Mouse (Mus musculus): ENCODE measurements around the gene Ces3b. TPM values are rescaled to one million over a fixed set of nuclear protein-coding genes. Genes with fewer than 3 reads are reported as not detected.
"Not testable (repeated sequence)": the region's sequence is repeated elsewhere in the genome, so short reads cannot be mapped to it uniquely, and the experiment has no call there.

Ces3b gene
- polyA plus RNA-seq (2016; fragmentation: Nextera tagmentation; extraction: Ambion mirVana), result not detected in 2 replicates

DNA sequence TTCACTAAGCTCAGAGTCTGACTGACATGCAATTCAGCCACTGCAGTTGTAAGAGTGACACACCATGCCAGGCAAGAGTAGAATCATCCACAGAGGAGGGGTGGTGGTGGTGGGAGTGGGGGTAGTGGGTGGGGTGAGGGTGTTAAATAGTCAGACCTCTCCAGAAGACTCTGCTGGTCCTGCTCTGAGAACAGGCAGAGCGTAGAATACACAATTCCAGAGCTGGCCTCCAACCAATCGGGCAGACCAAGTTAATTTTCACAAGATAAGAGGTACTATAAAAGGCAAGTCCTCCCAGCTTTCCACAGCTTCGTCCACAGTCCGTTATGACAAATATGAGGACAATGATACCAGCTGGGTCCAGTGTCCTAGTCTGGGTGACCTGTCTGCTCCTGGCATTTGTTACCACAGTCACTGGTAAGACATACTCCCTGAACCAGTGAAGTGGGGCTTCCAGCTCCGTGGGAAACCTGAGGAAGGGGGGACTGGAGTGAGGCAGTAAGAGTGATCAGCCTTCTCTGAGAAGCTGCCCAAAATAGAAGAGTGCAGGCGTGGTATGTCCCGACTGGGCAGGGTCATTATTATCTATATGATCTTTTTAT is at the start of gene Ces3b:
TSS of gene Ces3b (plus strand) at position 305 of the 602 bp plus-strand sequence.
- WGBS, result 84% methylated on average over 7 of the region's 7 CpGs
- DNase-seq (ENCODE audit: low spot score), result no peak

DNA sequence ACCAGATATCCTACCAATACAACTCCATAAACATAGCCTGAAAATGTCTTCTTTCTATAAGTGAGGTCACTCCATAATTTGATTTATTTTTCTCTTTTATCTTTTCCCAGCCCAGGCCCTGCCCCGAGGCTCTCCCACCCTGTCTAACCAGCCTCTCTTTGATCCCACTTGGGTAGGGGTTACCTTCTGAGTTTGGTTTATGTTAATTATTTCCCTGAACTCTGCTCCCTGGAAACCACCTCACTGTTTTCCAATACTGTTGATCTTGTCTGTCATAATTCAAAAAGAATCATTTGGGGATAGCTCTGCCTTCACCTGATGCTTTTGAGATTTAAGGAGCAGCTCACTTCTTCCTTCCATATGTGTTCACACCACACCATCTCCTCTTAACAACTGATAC is 40.0 kb upstream of the Ces3b start:
- Histone ChIP-seq H3K9me3 (replicated peaks) (no peaks in the 10 kb centered on the region), H3K36me3 (no peaks in the 10 kb centered on the region), H3K4me3 (no peak overlapping the region), H3K4me1 (no peaks in the 10 kb centered on the region), H3K27me3 (ENCODE audit: low read depth, poor library complexity, severe bottlenecking) (no peaks in the 10 kb centered on the region), H3K27ac (no peak overlapping the region)
- no peak for DNase-seq (ENCODE audit: low spot score)
- 47% methylated on average over 1 of the region's 1 CpGs for WGBS

More for the DNA sequence above, at the start of gene Ces3b:
- H3K27me3 ChIP-seq (ENCODE audit: low read depth, poor library complexity, severe bottlenecking), result no peaks in the 10 kb centered on the region
- no peak within 1 kb of the TSS for H3K27ac ChIP-seq
- H3K4me3 ChIP-seq, result no peak within 1 kb of the TSS
- H3K4me1 ChIP-seq, result no peaks in the 10 kb centered on the region
- H3K9me3 ChIP-seq (replicated peaks), result no peaks in the 10 kb centered on the region
- no peaks in the 10 kb centered on the region for H3K36me3 ChIP-seq

- H3K27me3 ChIP-seq (ENCODE audit: low read depth, poor library complexity, severe bottlenecking), result no peaks in the 10 kb centered on the region
- no peak overlapping the region for H3K27ac ChIP-seq
- no peaks in the 10 kb centered on the region for H3K36me3 ChIP-seq
- 90% methylated on average over 3 of the region's 3 CpGs for WGBS
- no peaks in the 10 kb centered on the region for H3K4me1 ChIP-seq
- no peak for DNase-seq (ENCODE audit: low spot score)
- H3K4me3 ChIP-seq, result no peak overlapping the region
- no peaks in the 10 kb centered on the region for H3K9me3 ChIP-seq (replicated peaks)
Observed at GRCm38 (mm10) chr8:105045824-105046401, 37.6 kb upstream of the Ces3b start.

GRCm38 (mm10) chr8:105048371-105048854 is 35.1 kb upstream of the Ces3b start, which contains the start of gene Ces3a:
TSS of gene Ces3a (plus strand) at chr8:105048601.
- Histone ChIP-seq H3K9me3 (replicated peaks) (no peaks in the 10 kb centered on the region), H3K4me3 (no peak within 1 kb of the TSS), H3K27me3 (ENCODE audit: low read depth, poor library complexity, severe bottlenecking) (no peaks in the 10 kb centered on the region), H3K36me3 (no peaks in the 10 kb centered on the region), H3K27ac (no peak within 1 kb of the TSS), H3K4me1 (no peaks in the 10 kb centered on the region)
- 76% methylated on average over 3 of the region's 3 CpGs for WGBS
- no peak for DNase-seq (ENCODE audit: low spot score)

- Histone ChIP-seq H3K27me3 (ENCODE audit: low read depth, poor library complexity, severe bottlenecking) (no peaks in the 10 kb centered on the region), H3K4me1 (no peaks in the 10 kb centered on the region), H3K4me3 (no peak overlapping the region), H3K36me3 (no peaks in the 10 kb centered on the region), H3K9me3 (replicated peaks) (no peaks in the 10 kb centered on the region), H3K27ac (no peak overlapping the region)
- 91% methylated on average over 4 of the region's 4 CpGs for WGBS
- no peak for DNase-seq (ENCODE audit: low spot score)
Observed at GRCm38 (mm10) chr8:105056211-105056610, 27.3 kb upstream of the Ces3b start.

- Histone ChIP-seq H3K4me1 (no peaks in the 10 kb centered on the region), H3K27ac (no peak overlapping the region)
Observed at GRCm38 (mm10) chr8:105060056-105060455, 23.5 kb upstream of the Ces3b start.

DNA sequence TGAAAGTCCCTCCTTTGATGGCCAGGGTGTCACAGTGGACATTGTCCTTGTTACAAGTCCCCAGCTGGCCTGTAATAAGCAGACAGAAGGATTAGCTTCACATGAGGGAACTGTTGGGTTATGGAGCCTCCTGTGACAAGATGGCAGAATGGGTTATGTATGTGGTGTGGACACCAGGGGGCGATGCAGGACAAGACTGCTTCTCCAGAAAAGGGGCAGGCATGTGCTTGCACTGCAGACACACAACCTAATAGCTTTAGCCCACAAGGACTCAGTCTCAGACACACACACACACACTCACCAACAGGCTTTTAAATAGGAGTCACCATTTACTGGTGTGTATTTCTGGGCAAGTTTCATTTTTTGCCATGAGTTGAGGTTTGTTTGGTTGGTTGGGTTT is 16.8 kb upstream of the Ces3b start:
- no peaks in the 10 kb centered on the region for H3K36me3 ChIP-seq
- no peak overlapping the region for H3K27ac ChIP-seq
- no peak overlapping the region for H3K4me3 ChIP-seq
- DNase-seq (ENCODE audit: low spot score), result peak; percentile 70
- WGBS, result 6% methylated on average over 1 of the region's 1 CpGs
- no peaks in the 10 kb centered on the region for H3K27me3 ChIP-seq (ENCODE audit: low read depth, poor library complexity, severe bottlenecking)
- H3K4me1 ChIP-seq, result no peaks in the 10 kb centered on the region
- no peaks in the 10 kb centered on the region for H3K9me3 ChIP-seq (replicated peaks)

More at GRCm38 (mm10) chr8:105060056-105060455, 23.5 kb upstream of the Ces3b start:
- no peak overlapping the region for H3K4me3 ChIP-seq
- H3K27me3 ChIP-seq (ENCODE audit: low read depth, poor library complexity, severe bottlenecking), result no peaks in the 10 kb centered on the region
- H3K9me3 ChIP-seq (replicated peaks), result no peaks in the 10 kb centered on the region
- H3K36me3 ChIP-seq, result no peaks in the 10 kb centered on the region
- DNase-seq (ENCODE audit: low spot score), result no peak

DNA sequence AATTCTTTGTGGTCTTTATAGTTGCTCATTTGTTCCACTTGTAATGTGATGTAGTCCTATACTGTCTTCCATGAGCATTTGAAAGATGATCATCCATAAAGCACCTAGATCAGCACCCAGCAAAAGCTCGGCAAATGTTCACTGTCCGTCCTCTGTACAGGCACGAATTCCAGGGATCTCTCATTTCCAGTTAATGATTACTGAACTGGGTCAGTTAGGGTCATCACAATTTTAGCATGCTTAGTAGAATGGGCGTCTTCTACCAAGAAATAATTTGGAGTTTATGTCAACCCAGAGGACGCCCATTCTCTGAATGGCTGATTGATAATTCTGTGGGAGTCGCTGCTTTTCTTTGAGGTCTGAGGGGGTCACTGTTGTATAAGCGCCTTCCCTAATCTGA is 15.6 kb upstream of the Ces3b start:
- not testable (repeated sequence) for H3K27me3 ChIP-seq (ENCODE audit: low read depth, poor library complexity, severe bottlenecking); H3K4me1 ChIP-seq; H3K27ac ChIP-seq; H3K36me3 ChIP-seq; H3K4me3 ChIP-seq; DNase-seq (ENCODE audit: low spot score); H3K9me3 ChIP-seq (replicated peaks)
- WGBS, result 78% methylated on average over 7 of the region's 7 CpGs

DNA sequence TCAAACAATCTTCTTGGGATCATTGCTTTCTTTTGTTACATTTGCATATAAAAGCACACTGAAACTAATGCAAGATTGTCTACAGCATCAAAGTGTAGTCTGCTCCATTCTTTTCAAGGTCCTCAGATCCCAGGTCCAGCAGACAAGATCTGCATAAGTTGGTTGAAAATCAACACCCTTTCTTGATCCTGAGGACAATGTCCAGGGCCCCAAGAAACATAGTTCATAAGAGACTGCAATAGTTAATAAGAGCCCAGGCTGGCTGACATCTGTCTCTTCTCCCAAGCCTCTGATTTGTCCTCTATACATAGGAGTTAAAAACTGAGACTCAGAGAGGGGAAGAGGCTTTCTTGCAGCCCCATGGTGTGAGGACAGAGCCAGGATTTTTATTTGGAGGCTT is 14.6 kb upstream of the Ces3b start:
- Histone ChIP-seq H3K36me3 (no peaks in the 10 kb centered on the region), H3K4me3 (no peak overlapping the region), H3K27ac (no peak overlapping the region), H3K9me3 (replicated peaks) (no peaks in the 10 kb centered on the region), H3K27me3 (ENCODE audit: low read depth, poor library complexity, severe bottlenecking) (no peaks in the 10 kb centered on the region), H3K4me1 (no peaks in the 10 kb centered on the region)
- no peak for DNase-seq (ENCODE audit: low spot score)

DNA sequence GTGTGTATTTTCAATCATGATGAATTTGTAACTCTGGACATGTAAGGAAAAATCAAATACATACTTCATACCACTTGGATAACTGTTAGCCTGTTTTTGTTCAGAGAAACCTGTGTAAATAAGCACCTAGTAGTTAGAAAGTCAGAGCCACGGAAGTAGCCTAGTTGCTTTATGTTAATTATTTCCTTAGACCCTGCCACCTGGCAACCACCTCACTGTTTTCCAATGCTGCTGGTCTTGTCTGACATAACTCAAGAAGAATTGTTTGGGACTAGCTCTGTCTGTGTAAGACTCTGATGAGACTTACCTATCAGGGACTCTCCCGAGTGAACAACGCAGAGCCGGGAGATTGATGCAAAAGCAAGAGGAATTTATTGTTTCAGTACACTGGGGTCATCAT is 7.0 kb upstream of the Ces3b start:
- Histone ChIP-seq H3K4me3 (no peak overlapping the region), H3K27ac (no peak overlapping the region), H3K4me1 (no peaks in the 10 kb centered on the region), H3K9me3 (replicated peaks) (no peaks in the 10 kb centered on the region), H3K27me3 (ENCODE audit: low read depth, poor library complexity, severe bottlenecking) (no peaks in the 10 kb centered on the region), H3K36me3 (no peaks in the 10 kb centered on the region)
- no peak for DNase-seq (ENCODE audit: low spot score)
- 96% methylated on average over 4 of the region's 4 CpGs for WGBS

GRCm38 (mm10) chr8:105077071-105077470 is 6.5 kb upstream of the Ces3b start:
- 81% methylated on average over 6 of the region's 6 CpGs for WGBS
- Histone ChIP-seq H3K4me3 (no peak overlapping the region), H3K36me3 (no peaks in the 10 kb centered on the region), H3K9me3 (replicated peaks) (no peaks in the 10 kb centered on the region), H3K27ac (no peak overlapping the region), H3K27me3 (ENCODE audit: low read depth, poor library complexity, severe bottlenecking) (no peaks in the 10 kb centered on the region), H3K4me1 (no peaks in the 10 kb centered on the region)
- DNase-seq (ENCODE audit: low spot score), result no peak

DNA sequence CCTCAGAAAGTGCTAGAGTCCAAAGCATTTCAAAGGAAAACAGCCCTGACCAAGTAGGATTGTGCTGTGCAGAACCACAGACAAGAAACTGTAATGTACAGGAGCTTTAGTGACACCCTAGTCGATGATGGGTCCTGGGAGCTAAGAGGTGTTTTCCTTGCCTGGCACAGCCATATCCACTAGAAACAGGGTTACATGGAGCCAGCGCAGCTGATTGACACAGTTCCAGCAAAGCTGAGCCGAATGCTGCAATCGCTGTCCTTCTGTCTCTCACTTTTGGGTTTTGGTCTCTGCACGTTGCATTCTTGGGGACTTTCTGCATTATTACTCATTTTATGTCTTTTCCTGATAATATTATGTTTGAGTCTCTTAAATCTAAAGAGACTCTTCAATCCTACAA is 5.0 kb upstream of the Ces3b start:
- H3K36me3 ChIP-seq, result no peaks in the 10 kb centered on the region
- WGBS, result 89% methylated on average over 5 of the region's 5 CpGs
- no peaks in the 10 kb centered on the region for H3K27me3 ChIP-seq (ENCODE audit: low read depth, poor library complexity, severe bottlenecking)
- no peak overlapping the region for H3K4me3 ChIP-seq
- no peaks in the 10 kb centered on the region for H3K4me1 ChIP-seq
- no peak for DNase-seq (ENCODE audit: low spot score)
- no peak overlapping the region for H3K27ac ChIP-seq
- H3K9me3 ChIP-seq (replicated peaks), result no peaks in the 10 kb centered on the region

DNA sequence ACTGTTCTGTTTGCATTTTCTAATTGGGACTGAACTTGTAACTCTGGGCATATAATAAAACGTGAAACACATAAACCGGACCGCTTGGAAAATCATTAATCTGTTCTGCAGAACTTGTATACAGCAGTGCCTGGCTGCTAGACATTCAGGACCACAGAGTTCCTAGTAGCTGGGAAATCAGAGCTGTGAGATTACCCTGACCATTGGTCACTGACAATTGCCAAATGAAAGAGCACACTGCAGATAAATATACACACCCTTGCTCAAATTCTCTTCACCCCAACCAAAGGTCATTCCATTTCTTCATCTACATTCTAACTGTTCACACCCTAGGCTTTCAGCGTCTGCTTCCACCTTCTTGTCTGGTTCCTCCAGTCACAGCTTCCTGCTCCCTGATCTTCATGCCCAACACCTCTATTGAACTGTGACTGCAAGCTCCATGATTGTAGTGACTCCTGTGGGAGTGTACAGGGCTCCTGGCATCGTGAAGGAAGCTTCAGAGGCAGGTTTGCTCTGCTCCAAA is 2.7 kb upstream of the Ces3b start:
- 81% methylated on average over 5 of the region's 5 CpGs for WGBS
- H3K27ac ChIP-seq, result no peak overlapping the region
- no peak for DNase-seq (ENCODE audit: low spot score)
- H3K36me3 ChIP-seq, result no peaks in the 10 kb centered on the region
- no peak overlapping the region for H3K4me3 ChIP-seq
- no peaks in the 10 kb centered on the region for H3K27me3 ChIP-seq (ENCODE audit: low read depth, poor library complexity, severe bottlenecking)
- H3K9me3 ChIP-seq (replicated peaks), result no peaks in the 10 kb centered on the region
- H3K4me1 ChIP-seq, result no peaks in the 10 kb centered on the region
